Mouse (Mus musculus) midbrain, embryonic 12.5 days (tissue): Measurements from ENCODE around the gene Metrnl. TPM values are rescaled to one million over a fixed set of nuclear protein-coding genes. Genes with fewer than 3 reads are reported as not detected.

Experiments
- ATAC-seq: fragments of 200-750 bp; cut with Nextera tagmentation; 2 replicates; pipeline ENCODE4 v1.8.0; 2017; ENCODE audit warnings: low read depth, moderate TSS enrichment, moderate library complexity; ENCODE audit not compliant: low FRiP score
- H3K27ac ChIP-seq: fragments of 300-500 bp; sonication (generic); replicated peaks from 2 replicates; pipeline ENCODE4 v1.5.1; 2016; ENCODE audit warnings: mild to moderate bottlenecking
- H3K27me3 ChIP-seq: fragments of 300-500 bp; sonication (generic); 2 replicates; pipeline ENCODE4 v1.6.1; 2016; ENCODE audit warnings: mild to moderate bottlenecking
- H3K36me3 ChIP-seq: fragments of 300-500 bp; sonication (generic); 2 replicates; pipeline ENCODE4 v1.6.1; 2016
- H3K4me1 ChIP-seq: fragments of 300-500 bp; sonication (generic); 2 replicates; pipeline ENCODE4 v1.6.1; 2016
- H3K4me2 ChIP-seq: fragments of 300-500 bp; sonication (generic); replicated peaks from 2 replicates; pipeline ENCODE4 v1.6.1; 2016; ENCODE audit warnings: mild to moderate bottlenecking, moderate library complexity
- H3K4me3 ChIP-seq: fragments of 300-500 bp; sonication (generic); 2 replicates; pipeline ENCODE4 v1.5.1; 2016; ENCODE audit warnings: mild to moderate bottlenecking
- H3K9ac ChIP-seq: fragments of 300-500 bp; sonication (generic); replicated peaks from 2 replicates; pipeline ENCODE4 v1.6.1; 2016; ENCODE audit warnings: mild to moderate bottlenecking, moderate library complexity
- H3K9me3 ChIP-seq: fragments of 300-500 bp; sonication (generic); 2 replicates; pipeline ENCODE4 v1.6.1; 2016; ENCODE audit warnings: mild to moderate bottlenecking
- WGBS: fragments of 180-500 bp; shearing (Covaris S2); methylation state at CpG from one replicate; pipeline ENCODE4 v1.1.7; 2016; 5-methylcytosine and 5-hydroxymethylcytosine counted together
- polyA plus RNA-seq: library from polyadenylated mRNA; unstranded; fragments of >200 nt; fragmentation: Nextera tagmentation; extraction: Ambion mirVana; gene quantifications from 2 replicates; pipeline ENCODE4 v1.2.1, GENCODE M21; 2016

Gene Metrnl
- polyA plus RNA-seq, 1 experiment from 2014 or later: 12.4 TPM

- Histone ChIP-seq H3K4me2 (no peak overlapping the region), H3K9ac (no peak overlapping the region), H3K27ac (no peak overlapping the region), H3K9me3 (no peaks in the 10 kb centered on the region), H3K4me3 (no peak overlapping the region), H3K4me1 (no peaks in the 10 kb centered on the region), H3K27me3 (no peaks in the 10 kb centered on the region), H3K36me3 (no peaks in the 10 kb centered on the region)
- ATAC-seq: no peak
- WGBS: 89% methylated on average over 2 of the region's 2 CpGs
These were observed 13.3 kb upstream of the Metrnl start for GRCm38 (mm10) chr11:121688024-121688423.

- no peaks in the 10 kb centered on the region for H3K4me1 ChIP-seq
- H3K27me3 ChIP-seq: peaks cover 2% of the 10 kb centered on the region; the same call in 1 of the 2 replicates
- no peak for ATAC-seq
- no peaks in the 10 kb centered on the region for H3K9me3 ChIP-seq
- no peak overlapping the region for H3K9ac ChIP-seq
- H3K4me3 ChIP-seq: no peak overlapping the region
- WGBS: 77% methylated on average over 5 of the region's 5 CpGs
- no peaks in the 10 kb centered on the region for H3K36me3 ChIP-seq
- H3K4me2 ChIP-seq: no peak overlapping the region
- H3K27ac ChIP-seq: no peak overlapping the region
These were observed 5.9 kb upstream of the Metrnl start for GRCm38 (mm10) chr11:121695304-121696064.

GRCm38 (mm10) chr11:121697271-121697670 lies 4.1 kb upstream of the Metrnl start:
- Histone ChIP-seq H3K4me2 (no peak overlapping the region), H3K9me3 (no peaks in the 10 kb centered on the region), H3K27me3 (peaks cover 19% of the 10 kb centered on the region), H3K27ac (no peak overlapping the region), H3K9ac (no peak overlapping the region), H3K4me3 (no peak overlapping the region), H3K36me3 (no peaks in the 10 kb centered on the region), H3K4me1 (no peaks in the 10 kb centered on the region)
- WGBS: 85% methylated on average over 4 of the region's 4 CpGs
- no peak for ATAC-seq

- Histone ChIP-seq H3K9ac (no peak overlapping the region), H3K4me1 (peaks cover 9% of the 10 kb centered on the region), H3K9me3 (no peaks in the 10 kb centered on the region), H3K36me3 (no peaks in the 10 kb centered on the region), H3K4me3 (no peak overlapping the region), H3K27ac (no peak overlapping the region), H3K27me3 (peaks cover 31% of the 10 kb centered on the region), H3K4me2 (no peak overlapping the region)
- WGBS: 81% methylated on average over 5 of the region's 5 CpGs
- no peak for ATAC-seq
These were observed 2.9 kb upstream of the Metrnl start for GRCm38 (mm10) chr11:121698381-121698955.

GRCm38 (mm10) chr11:121702111-121702894 lies 959 bp downstream of the Metrnl start:
- Histone ChIP-seq H3K9me3 (no peaks in the 10 kb centered on the region), H3K9ac (peak overlapping the region; percentile 59), H3K27me3 (peaks cover 56% of the 10 kb centered on the region), H3K4me1 (peaks cover 16% of the 10 kb centered on the region), H3K4me3 (peak overlapping the region; percentile 70), H3K27ac (no peak overlapping the region), H3K36me3 (no peaks in the 10 kb centered on the region), H3K4me2 (peak overlapping the region; percentile 99)
- peak; percentile 85 for ATAC-seq
- WGBS: under 1% methylated on average over 69 of the region's 69 CpGs

- peaks cover 56% of the 10 kb centered on the region for H3K27me3 ChIP-seq
- ATAC-seq: peak; percentile 36; the same call in 1 of the 2 replicates
- H3K9me3 ChIP-seq: no peaks in the 10 kb centered on the region
- H3K4me3 ChIP-seq: peak overlapping the region; percentile 70
- H3K36me3 ChIP-seq: no peaks in the 10 kb centered on the region
- no peak overlapping the region for H3K27ac ChIP-seq
- H3K9ac ChIP-seq: peak overlapping the region; percentile 59
- peaks cover 16% of the 10 kb centered on the region for H3K4me1 ChIP-seq
- WGBS: under 1% methylated on average over 40 of the region's 40 CpGs
- H3K4me2 ChIP-seq: peak overlapping the region; percentile 99
These were observed 1.7 kb downstream of the Metrnl start for GRCm38 (mm10) chr11:121702895-121703618.

- peaks cover 56% of the 10 kb centered on the region for H3K27me3 ChIP-seq
These were observed 2.4 kb downstream of the Metrnl start for GRCm38 (mm10) chr11:121703619-121704215.

DNA sequence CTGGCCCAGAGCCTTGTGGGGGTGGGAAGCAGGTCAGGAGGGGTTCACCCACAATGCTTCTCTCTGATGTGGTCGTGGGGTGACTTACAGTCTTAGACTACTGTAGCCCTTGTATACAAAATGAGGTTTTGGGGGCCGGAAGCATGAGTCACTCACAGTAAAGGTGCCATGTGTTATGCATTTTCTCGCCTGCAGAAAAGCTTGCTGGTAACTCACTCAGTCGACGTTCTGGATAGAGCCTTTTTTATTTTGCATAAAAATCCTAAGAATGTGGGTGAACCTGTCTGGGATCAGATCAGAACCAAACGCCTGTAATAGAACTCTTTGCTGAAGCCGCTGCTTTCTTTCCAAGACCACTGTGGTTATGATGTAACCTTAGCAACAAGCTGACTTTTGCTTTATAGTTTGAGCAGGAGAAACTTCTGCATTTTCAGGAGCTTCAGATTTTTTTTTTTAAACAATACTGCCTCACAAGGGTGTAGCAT lies 5.2 kb downstream of the Metrnl start:
- Histone ChIP-seq H3K4me1 (peaks cover 16% of the 10 kb centered on the region), H3K4me3 (no peak overlapping the region), H3K9me3 (no peaks in the 10 kb centered on the region), H3K4me2 (no peak overlapping the region), H3K9ac (no peak overlapping the region), H3K27me3 (peaks cover 44% of the 10 kb centered on the region), H3K27ac (no peak overlapping the region), H3K36me3 (no peaks in the 10 kb centered on the region)
- WGBS: 44% methylated on average over 7 of the region's 7 CpGs
- ATAC-seq: no peak

More at GRCm38 (mm10) chr11:121703619-121704215, 2.4 kb downstream of the Metrnl start:
- no peaks in the 10 kb centered on the region for H3K36me3 ChIP-seq
- H3K4me3 ChIP-seq: peak overlapping the region; percentile 70
- H3K4me2 ChIP-seq: peak overlapping the region; percentile 99
- WGBS: 12% methylated on average over 16 of the region's 16 CpGs
- H3K4me1 ChIP-seq: peaks cover 16% of the 10 kb centered on the region
- no peak for ATAC-seq
- H3K9ac ChIP-seq: peak overlapping the region; percentile 59; the same call in 1 of the 2 replicates
- no peak overlapping the region for H3K27ac ChIP-seq
- H3K9me3 ChIP-seq: no peaks in the 10 kb centered on the region

GRCm38 (mm10) chr11:121709278-121709677 lies 7.9 kb downstream of the Metrnl start:
- no peaks in the 10 kb centered on the region for H3K4me1 ChIP-seq
- 82% methylated on average over 4 of the region's 4 CpGs for WGBS
- H3K4me3 ChIP-seq: no peak overlapping the region
- no peak for ATAC-seq
- H3K36me3 ChIP-seq: no peaks in the 10 kb centered on the region
- no peak overlapping the region for H3K27ac ChIP-seq
- no peaks in the 10 kb centered on the region for H3K9me3 ChIP-seq
- no peak overlapping the region for H3K9ac ChIP-seq
- H3K27me3 ChIP-seq: peaks cover 17% of the 10 kb centered on the region
- no peak overlapping the region for H3K4me2 ChIP-seq

- no peak overlapping the region for H3K27ac ChIP-seq
- H3K36me3 ChIP-seq: no peaks in the 10 kb centered on the region
- WGBS: 94% methylated on average over 5 of the region's 5 CpGs
- no peak overlapping the region for H3K4me2 ChIP-seq
- no peaks in the 10 kb centered on the region for H3K9me3 ChIP-seq
- H3K27me3 ChIP-seq: peaks cover 7% of the 10 kb centered on the region
- no peak overlapping the region for H3K4me3 ChIP-seq
- ATAC-seq: no peak
- H3K4me1 ChIP-seq: no peaks in the 10 kb centered on the region
- no peak overlapping the region for H3K9ac ChIP-seq
These were observed 8.9 kb downstream of the Metrnl start for GRCm38 (mm10) chr11:121710245-121710644.

DNA sequence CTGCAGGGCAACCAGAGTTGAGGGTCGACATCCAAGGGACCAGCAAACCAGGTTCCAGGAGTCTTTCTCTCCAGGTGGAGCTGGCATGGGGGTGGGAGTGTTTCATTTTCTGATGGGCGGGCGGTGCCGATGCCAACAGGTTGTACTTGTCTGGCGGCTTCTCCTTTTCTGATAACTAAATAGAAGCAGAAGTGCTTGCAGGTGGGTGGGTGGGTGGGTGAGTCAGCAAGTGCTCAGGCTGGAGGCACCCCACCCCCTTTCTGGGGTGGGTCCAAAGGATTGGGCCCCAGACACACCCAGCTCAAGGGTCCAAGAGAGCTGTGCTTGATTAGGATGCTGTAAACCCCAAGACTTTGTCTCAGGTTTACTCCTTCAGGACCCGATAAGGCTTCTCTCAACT lies 11.6 kb downstream of the Metrnl start:
- WGBS: 95% methylated on average over 6 of the region's 6 CpGs
- Histone ChIP-seq H3K4me3 (no peak overlapping the region), H3K4me1 (no peaks in the 10 kb centered on the region), H3K27ac (no peak overlapping the region), H3K36me3 (no peaks in the 10 kb centered on the region), H3K4me2 (no peak overlapping the region), H3K9ac (no peak overlapping the region), H3K27me3 (no peaks in the 10 kb centered on the region), H3K9me3 (no peaks in the 10 kb centered on the region)
- no peak for ATAC-seq
